Mouse (Mus musculus) layer of hippocampus, postnatal 10 days (tissue): ENCODE results near the gene Abt1. TPM values are rescaled to one million over a fixed set of nuclear protein-coding genes. Genes with fewer than 3 reads are reported as not detected.

ENCODE experiments used
- total RNA-seq, 2 experiments: library from RNA; stranded (reverse); gene quantifications; 2 replicates each; pipeline ENCODE4 v1.2.3; 2021

Gene Abt1
- total RNA-seq, 2 experiments from 2014 or later = 7.0 to 7.5 TPM

Other genes with a start within 250 kb of the Abt1 start
- not detected for gene Vmn1r220, start 235.9 kb downstream of the Abt1 start, total RNA-seq
- not detected for gene Vmn1r221, start 209.7 kb downstream of the Abt1 start, total RNA-seq
- not detected for gene Vmn1r222, start 187.9 kb downstream of the Abt1 start, total RNA-seq
- not detected for gene Vmn1r223, start 176.7 kb downstream of the Abt1 start, total RNA-seq
- gene Zfp322a, start 54.7 kb downstream of the Abt1 start, total RNA-seq = 10 to 100 TPM; 37.0 to 40.8 TPM
- not detected for gene Btn1a1, start 42.0 kb upstream of the Abt1 start, total RNA-seq
- gene Btn2a2, start 65.0 kb upstream of the Abt1 start, total RNA-seq = under 1 TPM; 0.53 to 0.58 TPM
- 100 to 1,000 TPM; 280 to 315 TPM for gene Hist1h4h, start 107.2 kb upstream of the Abt1 start, total RNA-seq
- gene Hist1h2af, start 110.0 kb upstream of the Abt1 start, total RNA-seq = 10 to 100 TPM; 45.7 to 51.3 TPM
- 10 to 100 TPM; 19.1 to 19.9 TPM for gene Hist1h3g, start 111.6 kb upstream of the Abt1 start, total RNA-seq
- gene Hist1h2bh, start 119.5 kb upstream of the Abt1 start, total RNA-seq = 1 to 10 TPM; 5.1 TPM
- 10 to 100 TPM; 28.3 to 32.7 TPM for gene Hist1h3f, start 120.2 kb upstream of the Abt1 start, total RNA-seq
- gene Hist1h4f, start 127.8 kb upstream of the Abt1 start, total RNA-seq = 100 to 1,000 TPM; 140 to 182 TPM
- gene Hist1h1d, start 129.4 kb upstream of the Abt1 start, total RNA-seq = 1 to 10 TPM; 6.4 to 6.6 TPM
- gene Hist1h3e, start 138.5 kb upstream of the Abt1 start, total RNA-seq = 10 to 100 TPM; 77.0 to 85.3 TPM
- 10 to 100 TPM; 13.0 to 14.0 TPM for gene Hist1h2ae, start 147.4 kb upstream of the Abt1 start, total RNA-seq
- gene Hist1h2bg, start 147.5 kb upstream of the Abt1 start, total RNA-seq = 100 to 1,000 TPM; 105 to 126 TPM
- gene Hist1h2bf, start 150.3 kb upstream of the Abt1 start, total RNA-seq = 10 to 100 TPM; 44.2 to 62.6 TPM
- 1 to 10 TPM; 5.3 to 5.6 TPM for gene Hist1h2ad, start 150.5 kb upstream of the Abt1 start, total RNA-seq
- 10 to 100 TPM; 13.0 to 15.0 TPM for gene Hist1h3d, start 151.9 kb upstream of the Abt1 start, total RNA-seq
- gene Hist1h4d, start 157.7 kb upstream of the Abt1 start, total RNA-seq = 100 to 1,000 TPM; 147 to 163 TPM
- gene Hist1h2be, start 197.3 kb upstream of the Abt1 start, total RNA-seq = 1 to 10 TPM; 6.7 to 8.4 TPM
- gene Hist1h1e, start 198.7 kb upstream of the Abt1 start, total RNA-seq = 10 to 100 TPM; 69.3 to 81.5 TPM